Mouse (Mus musculus) monocyte, adult 5-6 weeks (primary cell): ENCODE results near the gene Cpsf4l. TPM values are rescaled to one million over a fixed set of nuclear protein-coding genes. Genes with fewer than 3 reads are reported as not detected.

Source experiments
- ATAC-seq: fragments of 153-309, 156-312 bp; replicated peaks from 2 replicates; pipeline ENCODE4 v1.8.0; 2017; ENCODE audit warnings: mild to moderate bottlenecking; ENCODE audit not compliant: low TSS enrichment, insufficient number of reproducible peaks, severe bottlenecking, poor library complexity, low FRiP score
- total RNA-seq: library from RNA; stranded (forward); fragments of 200-1000, 200-491, 200-594 nt; gene quantifications from 3 replicates; pipeline ENCODE4 v1.2.3, GENCODE M21; 2017

Gene Cpsf4l
- total RNA-seq, 1 experiment from 2014 or later = not detected

GRCm38 (mm10) chr11:113710257-113710777, 500 bp upstream of the Cpsf4l start:
- no peak for ATAC-seq

DNA sequence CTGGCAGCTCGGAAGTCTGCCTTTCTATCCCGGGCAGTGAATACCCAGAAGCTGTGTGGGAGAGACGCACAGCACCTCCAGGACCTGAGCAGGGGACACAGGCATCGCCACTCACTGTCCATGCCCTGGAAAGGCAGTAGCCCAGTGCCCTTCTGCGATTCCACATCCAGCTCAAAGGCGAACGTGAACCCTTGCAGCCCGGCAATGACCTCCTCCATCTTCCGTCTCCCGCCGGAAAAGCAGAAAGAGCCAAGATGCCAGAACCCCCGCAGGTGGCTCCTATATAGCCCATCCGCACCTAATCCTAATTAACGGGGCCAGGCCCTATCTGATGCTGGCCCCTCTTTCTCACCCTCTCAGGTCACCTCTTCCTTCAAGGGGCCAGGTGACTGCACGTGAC, 545 bp downstream of the Cpsf4l start:
- no peak for ATAC-seq

DNA sequence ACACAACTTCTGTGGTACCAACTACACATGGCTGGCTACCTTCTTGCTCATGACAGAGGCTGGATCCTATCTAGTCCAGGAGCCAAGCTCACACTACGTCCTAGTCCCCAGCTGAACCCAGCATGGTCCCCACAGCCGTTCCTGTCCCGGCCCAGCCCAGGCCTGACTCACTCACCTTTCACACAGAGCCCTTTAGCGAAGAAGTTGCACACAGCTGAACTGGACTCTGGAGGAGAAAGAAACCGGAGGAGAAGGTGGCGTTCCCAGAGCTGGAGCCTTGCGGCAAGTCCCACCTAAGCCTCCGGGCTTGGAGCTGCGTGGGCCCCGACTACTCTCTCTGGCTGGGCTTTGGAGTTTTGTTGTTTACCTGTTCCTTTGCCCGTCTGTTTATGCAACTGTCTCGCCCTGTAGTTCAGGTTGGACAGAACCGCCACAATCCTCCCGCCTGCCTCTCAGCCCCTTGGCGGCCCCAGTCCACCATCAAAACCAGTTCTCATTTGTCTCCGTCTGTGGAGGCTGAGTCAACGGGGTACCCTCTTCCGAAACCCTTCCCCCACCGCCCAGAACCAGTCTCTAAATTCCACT, 1.1 kb downstream of the Cpsf4l start:
- ATAC-seq = no peak

DNA sequence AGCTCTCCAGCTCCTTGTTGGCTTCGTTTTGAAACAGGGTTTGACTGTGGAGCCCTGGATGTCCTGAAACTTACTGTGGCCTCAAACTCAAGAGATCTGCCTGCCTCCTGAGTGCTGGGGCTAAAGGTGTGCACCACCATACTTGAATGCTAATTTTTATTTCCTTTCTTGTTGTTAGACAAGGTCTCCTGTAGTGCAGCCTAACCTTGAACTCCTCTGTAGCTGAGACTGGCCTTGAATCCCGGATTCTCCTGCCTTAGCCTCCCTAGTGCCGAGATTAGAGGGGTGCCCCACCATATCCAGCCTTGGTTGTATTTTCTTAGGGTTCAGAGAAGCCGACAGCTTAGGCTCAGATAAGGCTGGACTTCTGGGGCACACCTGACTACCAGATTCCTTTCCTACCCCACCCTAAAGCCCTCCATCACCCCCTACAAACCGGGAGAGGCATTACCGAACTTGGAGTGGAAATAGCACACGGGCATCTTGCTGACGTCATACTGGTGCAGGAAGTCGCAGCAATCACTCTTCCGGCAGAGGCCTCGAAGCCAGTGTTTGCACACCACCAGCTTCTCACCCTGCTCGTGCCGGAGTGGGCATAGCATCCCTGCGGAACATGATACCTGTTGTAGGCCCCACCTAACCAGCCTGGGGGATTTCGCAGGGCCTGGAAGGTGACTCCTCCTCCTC, 3.7 kb downstream of the Cpsf4l start:
- no peak for ATAC-seq

- ATAC-seq = peak; percentile 84
Measured at GRCm38 (mm10) chr11:113703758-113704157, 6.1 kb downstream of the Cpsf4l start.

- no peak for ATAC-seq
Measured at GRCm38 (mm10) chr11:113699643-113700042, 10.2 kb downstream of the Cpsf4l start.

DNA sequence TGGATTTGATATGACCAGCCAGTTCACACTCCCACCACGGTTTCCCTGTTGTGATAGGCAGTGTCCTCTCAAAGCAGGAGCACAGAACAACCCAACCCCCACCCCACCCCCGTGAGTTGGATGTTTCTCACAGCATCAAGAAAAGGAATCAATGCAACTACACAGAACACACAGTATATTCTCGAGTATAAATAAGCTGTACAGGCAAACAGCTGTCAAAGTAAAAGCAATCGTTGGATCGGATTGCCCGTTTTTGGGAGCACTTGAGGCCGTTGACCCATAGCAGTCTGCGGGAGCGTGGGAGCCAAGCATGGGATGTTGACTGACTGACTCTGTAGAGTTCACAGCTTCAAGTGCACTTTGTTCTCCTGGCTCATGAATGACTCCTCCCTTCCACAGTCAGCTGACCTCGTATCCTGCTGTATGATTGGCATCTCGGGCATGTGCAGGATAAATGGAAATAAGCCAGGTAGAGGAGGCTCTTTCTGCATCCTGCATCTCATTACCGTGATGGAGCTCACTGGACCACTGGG, 11.7 kb downstream of the Cpsf4l start:
- no peak for ATAC-seq

DNA sequence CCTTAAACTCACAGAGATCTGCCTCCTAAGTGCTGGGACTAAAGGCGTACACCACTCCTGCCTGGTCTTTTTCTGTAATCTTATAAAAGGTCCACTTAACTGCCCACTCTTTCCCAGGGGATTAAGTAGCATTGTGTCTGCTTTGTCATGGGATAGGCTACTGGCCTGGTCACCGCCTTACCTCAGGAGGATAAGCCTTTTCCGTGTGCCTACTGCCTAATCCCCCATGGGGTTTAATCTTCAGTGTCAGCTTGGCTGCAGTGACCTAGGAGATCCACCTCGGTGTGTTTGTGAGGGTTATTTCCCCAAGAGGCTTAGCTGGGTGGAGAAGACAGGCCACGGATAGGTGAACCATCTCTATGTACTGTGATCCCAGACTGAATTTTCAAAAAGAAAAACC, 12.2 kb downstream of the Cpsf4l start:
- no peak for ATAC-seq

DNA sequence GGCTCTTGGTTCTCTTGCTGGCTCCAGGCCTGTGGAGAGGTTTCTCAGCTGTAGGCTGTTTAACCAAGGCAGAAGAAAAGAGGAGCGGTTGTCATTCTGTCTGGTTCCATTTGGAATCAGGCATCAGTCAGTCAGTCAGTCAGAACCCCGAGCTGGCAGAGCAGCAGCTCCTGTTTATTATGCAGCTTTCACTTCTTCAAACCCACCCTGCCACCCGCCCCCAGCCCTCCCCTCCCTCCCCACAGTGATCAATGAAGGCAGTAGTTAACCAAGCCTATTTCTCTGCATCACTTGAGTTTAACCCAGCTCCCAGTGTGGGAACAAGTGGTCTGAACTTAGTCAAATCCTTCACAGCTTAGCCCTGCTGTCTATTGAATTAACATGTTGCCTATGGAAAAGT, 18.0 kb downstream of the Cpsf4l start:
- ATAC-seq = no peak

GRCm38 (mm10) chr11:113691318-113691717, 18.5 kb downstream of the Cpsf4l start:
- ATAC-seq = no peak

DNA sequence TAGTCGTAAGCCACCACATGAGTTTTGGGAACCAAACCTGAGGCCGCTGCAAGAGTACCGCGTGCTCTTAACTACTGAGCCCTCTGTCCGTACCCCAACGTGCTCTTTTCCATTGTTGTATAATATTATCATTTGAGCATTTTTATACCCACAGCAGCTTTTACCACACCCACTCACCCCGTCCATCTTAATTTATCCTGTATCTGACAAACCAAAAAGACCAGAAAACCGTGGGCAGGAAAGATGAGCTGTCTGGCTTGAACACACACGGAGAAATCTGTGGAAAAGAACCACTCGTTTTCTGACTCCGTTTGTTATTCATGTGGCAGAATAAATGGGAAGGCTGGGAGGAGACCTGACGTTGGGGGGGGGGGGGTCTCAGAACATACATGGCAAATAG, 19.3 kb downstream of the Cpsf4l start:
- no peak for ATAC-seq

- ATAC-seq = no peak
Measured at GRCm38 (mm10) chr11:113687031-113687430, 22.8 kb downstream of the Cpsf4l start.

DNA sequence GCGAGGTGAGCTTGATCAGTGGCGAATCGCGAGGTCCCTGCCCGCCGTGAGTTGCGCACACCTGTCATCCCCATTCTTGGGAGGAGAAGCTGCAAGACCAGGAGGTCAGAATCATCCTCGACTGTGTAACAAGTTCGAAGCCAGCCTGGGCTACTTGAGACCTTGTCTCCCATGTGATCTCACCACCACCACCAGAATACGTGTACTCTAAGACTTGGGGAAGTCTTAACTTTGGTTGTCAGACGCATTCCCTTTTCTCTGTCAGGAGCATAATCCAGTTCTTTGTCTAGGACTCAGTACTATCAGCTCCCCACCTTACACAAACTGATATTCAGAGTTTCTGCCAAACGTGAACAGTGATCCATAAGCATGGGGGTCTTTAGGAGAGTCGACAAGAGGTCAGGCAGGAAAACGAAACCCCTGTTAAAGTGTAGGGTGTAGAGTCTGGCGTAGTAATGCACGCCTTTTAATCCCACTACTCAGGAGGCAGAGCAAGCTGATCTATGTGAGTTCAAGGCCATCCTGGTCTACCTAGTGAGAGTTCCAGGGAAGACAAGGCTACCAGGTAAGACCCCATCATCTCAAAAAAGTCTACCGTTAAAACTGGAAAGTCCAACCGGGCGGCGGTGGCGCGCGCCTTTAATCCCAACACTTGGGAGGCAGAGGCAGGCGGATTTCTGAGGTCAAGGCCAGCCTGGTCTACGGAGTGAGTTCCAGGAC, 24.9 kb downstream of the Cpsf4l start:
- ATAC-seq = no peak

- peak; percentile 83 for ATAC-seq
Measured at GRCm38 (mm10) chr11:113683957-113684706, 25.7 kb downstream of the Cpsf4l start, which contains the start of the genes Fam104a and D11Wsu47e. Gene Fam104a (minus strand): TSS chr11:113684155. Gene D11Wsu47e (plus strand): TSS chr11:113684412.

- ATAC-seq = 0 out of 2 replicates have a peak, but pooled peaks have one; percentile 9
Measured at GRCm38 (mm10) chr11:113683627-113683956, 26.2 kb downstream of the Cpsf4l start.

GRCm38 (mm10) chr11:113682897-113683626, 26.8 kb downstream of the Cpsf4l start:
- peak; percentile 28; the same call in 1 of the 2 replicates for ATAC-seq

DNA sequence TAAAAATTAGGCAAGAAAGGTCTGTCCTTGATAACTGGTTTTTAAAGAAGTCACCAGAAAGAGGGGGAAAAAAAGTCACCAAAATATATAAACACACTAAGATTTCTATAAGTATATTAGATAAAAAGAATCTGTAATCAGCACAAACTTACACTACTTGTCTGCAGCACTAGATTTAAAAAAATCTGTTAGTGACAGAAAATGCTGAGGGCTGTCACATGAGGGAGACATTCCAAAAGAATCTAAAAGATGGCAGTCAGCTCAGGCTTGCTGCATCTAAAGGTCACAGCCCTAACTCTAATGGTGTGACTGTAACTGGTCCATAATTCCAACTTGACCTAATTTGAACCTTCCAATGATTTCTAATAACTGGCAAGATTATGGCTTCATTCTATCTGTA, 27.8 kb downstream of the Cpsf4l start:
- ATAC-seq = no peak

DNA sequence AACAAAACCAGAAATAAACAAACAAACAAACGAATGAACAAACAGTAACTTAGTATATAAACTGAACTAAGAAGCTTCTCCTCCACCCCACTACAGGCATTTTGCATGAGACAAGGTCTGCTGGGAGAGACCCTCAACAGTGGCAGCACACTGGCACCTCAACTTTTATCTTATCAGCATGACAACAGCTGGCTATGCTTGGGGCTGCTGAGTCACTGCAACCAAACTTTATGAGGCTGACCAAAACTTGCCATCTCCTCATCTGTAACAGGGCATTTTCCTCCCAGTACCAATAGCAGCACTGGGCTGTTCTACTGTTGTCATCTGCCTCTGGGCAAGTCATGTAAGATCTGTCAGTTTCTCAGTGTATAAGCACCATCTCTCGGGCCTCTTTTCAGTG, 28.9 kb downstream of the Cpsf4l start:
- no peak for ATAC-seq
